Mouse (Mus musculus): ENCODE data around the gene Klf7. TPM values are rescaled to one million over a fixed set of nuclear protein-coding genes. Genes with fewer than 3 reads are reported as not detected.
"Not testable (repeated sequence)": the region's sequence is repeated elsewhere in the genome, so short reads cannot be mapped to it uniquely, and the experiment has no call there.

Gene Klf7
- polyA plus RNA-seq, 1 experiment from 2014 or later, result 53.2 TPM

GRCm38 (mm10) chr1:64118285-64119170 is 3.6 kb downstream of the Klf7 start:
- WGBS, result 39% methylated on average over 6 of the region's 6 CpGs
- Histone ChIP-seq H3K4me3 (peak overlapping the region; percentile 71), H3K4me2 (replicated peaks) (peak overlapping the region; percentile 67), H3K4me1 (peaks cover 52% of the 10 kb centered on the region), H3K27me3 (no peaks in the 10 kb centered on the region), H3K27ac (peak overlapping the region; percentile 100), H3K36me3 (no peaks in the 10 kb centered on the region), H3K9me3 (replicated peaks) (no peaks in the 10 kb centered on the region), H3K9ac (peak overlapping the region; percentile 75)
- ATAC-seq (ENCODE audit: low FRiP score), result no peak

- Histone ChIP-seq H3K36me3 (no peaks in the 10 kb centered on the region), H3K9me3 (replicated peaks) (no peaks in the 10 kb centered on the region), H3K27ac (peak overlapping the region; percentile 100), H3K9ac (peak overlapping the region; percentile 75), H3K4me1 (peaks cover 48% of the 10 kb centered on the region), H3K27me3 (no peaks in the 10 kb centered on the region), H3K4me2 (replicated peaks) (peak overlapping the region; percentile 67), H3K4me3 (peak overlapping the region; percentile 71)
- WGBS, result 79% methylated on average over 11 of the region's 11 CpGs
- ATAC-seq (ENCODE audit: low FRiP score), result no peak
These were observed 4.4 kb downstream of the Klf7 start for GRCm38 (mm10) chr1:64117478-64118284.

GRCm38 (mm10) chr1:64116746-64117455 is 5.2 kb downstream of the Klf7 start:
- H3K4me3 ChIP-seq, result peak overlapping the region; percentile 71

GRCm38 (mm10) chr1:64114579-64114978 is 7.5 kb downstream of the Klf7 start:
- WGBS, result 94% methylated on average over 3 of the region's 3 CpGs

More at GRCm38 (mm10) chr1:64116746-64117455, 5.2 kb downstream of the Klf7 start:
- no peak for ATAC-seq (ENCODE audit: low FRiP score)
- no peaks in the 10 kb centered on the region for H3K36me3 ChIP-seq
- H3K9ac ChIP-seq, result peak overlapping the region; percentile 39; the same call in 1 of the 2 replicates
- no peaks in the 10 kb centered on the region for H3K27me3 ChIP-seq
- no peaks in the 10 kb centered on the region for H3K9me3 ChIP-seq (replicated peaks)
- 70% methylated on average over 6 of the region's 6 CpGs for WGBS
- H3K27ac ChIP-seq, result peak overlapping the region; percentile 13; the same call in 1 of the 2 replicates
- H3K4me1 ChIP-seq, result peaks cover 45% of the 10 kb centered on the region
- H3K4me2 ChIP-seq (replicated peaks), result peak overlapping the region; percentile 67

GRCm38 (mm10) chr1:64108653-64109052 is 13.4 kb downstream of the Klf7 start:
- H3K27ac ChIP-seq; H3K4me2 ChIP-seq (replicated peaks); H3K9me3 ChIP-seq (replicated peaks); H3K36me3 ChIP-seq; H3K4me3 ChIP-seq; H3K27me3 ChIP-seq; ATAC-seq (ENCODE audit: low FRiP score); H3K9ac ChIP-seq: not testable (repeated sequence)
- peaks cover 24% of the 10 kb centered on the region for H3K4me1 ChIP-seq
- 88% methylated on average over 3 of the region's 3 CpGs for WGBS

More at GRCm38 (mm10) chr1:64114579-64114978, 7.5 kb downstream of the Klf7 start:
- Histone ChIP-seq H3K27ac (no peak overlapping the region), H3K4me1 (peaks cover 51% of the 10 kb centered on the region), H3K9me3 (replicated peaks) (no peaks in the 10 kb centered on the region), H3K4me2 (replicated peaks) (no peak overlapping the region), H3K27me3 (no peaks in the 10 kb centered on the region), H3K36me3 (no peaks in the 10 kb centered on the region), H3K9ac (no peak overlapping the region), H3K4me3 (no peak overlapping the region)
- ATAC-seq (ENCODE audit: low FRiP score), result no peak

GRCm38 (mm10) chr1:64107526-64107925 is 14.6 kb downstream of the Klf7 start:
- Histone ChIP-seq H3K27ac (no peak overlapping the region), H3K9me3 (replicated peaks) (no peaks in the 10 kb centered on the region), H3K4me1 (peaks cover 24% of the 10 kb centered on the region), H3K4me2 (replicated peaks) (no peak overlapping the region), H3K9ac (no peak overlapping the region), H3K4me3 (no peak overlapping the region), H3K36me3 (peaks cover 10% of the 10 kb centered on the region; the same call in 1 of the 2 replicates), H3K27me3 (no peaks in the 10 kb centered on the region)
- ATAC-seq (ENCODE audit: low FRiP score), result no peak
- 54% methylated on average over 7 of the region's 7 CpGs for WGBS

GRCm38 (mm10) chr1:64106127-64106526 is 16.0 kb downstream of the Klf7 start:
- Histone ChIP-seq H3K9me3 (replicated peaks) (no peaks in the 10 kb centered on the region), H3K4me2 (replicated peaks) (no peak overlapping the region), H3K36me3 (peaks cover 10% of the 10 kb centered on the region; the same call in 1 of the 2 replicates), H3K27ac (peak overlapping the region; percentile 17; the same call in 1 of the 2 replicates), H3K9ac (no peak overlapping the region), H3K4me1 (peaks cover 22% of the 10 kb centered on the region), H3K27me3 (no peaks in the 10 kb centered on the region), H3K4me3 (no peak overlapping the region)
- no peak for ATAC-seq (ENCODE audit: low FRiP score)
- WGBS, result 37% methylated on average over 5 of the region's 5 CpGs

GRCm38 (mm10) chr1:64105181-64105646 is 16.9 kb downstream of the Klf7 start:
- Histone ChIP-seq H3K27me3 (no peaks in the 10 kb centered on the region), H3K4me3 (no peak overlapping the region), H3K9me3 (replicated peaks) (no peaks in the 10 kb centered on the region), H3K27ac (no peak overlapping the region), H3K4me1 (peaks cover 22% of the 10 kb centered on the region), H3K4me2 (replicated peaks) (no peak overlapping the region), H3K9ac (no peak overlapping the region), H3K36me3 (peaks cover 10% of the 10 kb centered on the region; the same call in 1 of the 2 replicates)
- 95% methylated on average over 7 of the region's 7 CpGs for WGBS
- ATAC-seq (ENCODE audit: low FRiP score), result no peak

GRCm38 (mm10) chr1:64104665-64105064 is 17.4 kb downstream of the Klf7 start:
- Histone ChIP-seq H3K4me1 (peaks cover 22% of the 10 kb centered on the region), H3K36me3 (peaks cover 10% of the 10 kb centered on the region; the same call in 1 of the 2 replicates), H3K27ac (no peak overlapping the region), H3K9ac (no peak overlapping the region), H3K4me2 (replicated peaks) (no peak overlapping the region), H3K9me3 (replicated peaks) (no peaks in the 10 kb centered on the region), H3K27me3 (no peaks in the 10 kb centered on the region), H3K4me3 (no peak overlapping the region)
- ATAC-seq (ENCODE audit: low FRiP score), result no peak
- WGBS, result 93% methylated on average over 3 of the region's 3 CpGs

- WGBS, result 73% methylated on average over 3 of the region's 3 CpGs
- Histone ChIP-seq H3K4me3 (no peak overlapping the region), H3K27ac (no peak overlapping the region), H3K9ac (no peak overlapping the region), H3K4me1 (peaks cover 28% of the 10 kb centered on the region), H3K36me3 (peaks cover 10% of the 10 kb centered on the region; the same call in 1 of the 2 replicates), H3K9me3 (replicated peaks) (no peaks in the 10 kb centered on the region), H3K4me2 (replicated peaks) (no peak overlapping the region), H3K27me3 (no peaks in the 10 kb centered on the region)
- ATAC-seq (ENCODE audit: low FRiP score), result no peak
These were observed 20.8 kb downstream of the Klf7 start for GRCm38 (mm10) chr1:64101331-64101730.

- Histone ChIP-seq H3K4me2 (replicated peaks) (no peak overlapping the region), H3K4me1 (peaks cover 21% of the 10 kb centered on the region), H3K27me3 (no peaks in the 10 kb centered on the region), H3K36me3 (0 out of 2 replicates have a peak, but pooled peaks cover 3% of the 10 kb centered on the region), H3K9ac (no peak overlapping the region), H3K27ac (no peak overlapping the region), H3K4me3 (no peak overlapping the region), H3K9me3 (replicated peaks) (no peaks in the 10 kb centered on the region)
- no peak for ATAC-seq (ENCODE audit: low FRiP score)
- 62% methylated on average over 4 of the region's 4 CpGs for WGBS
These were observed 23.3 kb downstream of the Klf7 start for GRCm38 (mm10) chr1:64098800-64099199.

Data from hindbrain, embryonic 12.5 days (tissue).